Mouse (Mus musculus): Measurements from ENCODE around the gene Olfr732. TPM values are rescaled to one million over a fixed set of nuclear protein-coding genes. Genes with fewer than 3 reads are reported as not detected.

Olfr732 gene
- total RNA-seq (2021) = not detected in 2 replicates
- long read RNA-seq, experiment 1 = 0 reads
- long read RNA-seq, experiment 2 = 0 reads

- DNase-seq = no peak
These were observed at the start of gene Olfr732 for GRCm38 (mm10) chr14:50284106-50284505. Gene Olfr732 (minus strand): TSS chr14:50284206.

DNA sequence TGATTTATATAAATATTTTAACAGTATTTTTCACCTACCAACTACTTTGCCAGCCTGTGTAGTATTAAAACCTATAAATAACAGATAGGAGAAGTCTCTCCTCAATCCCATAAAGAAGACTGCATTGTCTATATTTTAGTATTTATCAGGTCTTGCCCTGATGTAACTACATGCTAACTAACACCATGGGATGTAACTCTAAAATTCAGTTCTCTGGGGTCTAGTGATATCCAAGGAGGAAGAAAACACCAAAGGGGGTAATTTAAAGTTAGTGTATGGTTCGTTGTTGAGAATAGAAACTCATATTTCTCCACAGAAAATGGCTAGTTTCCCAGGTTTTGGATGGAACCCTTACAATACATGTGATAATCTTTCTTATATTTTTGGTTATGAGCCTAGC lies 42.7 kb upstream of the Olfr732 start, which contains the start of gene Olfr734:
Gene Olfr734 (minus strand): TSS at position 101 of the 400 bp plus-strand sequence.
- no peak for DNase-seq

DNA sequence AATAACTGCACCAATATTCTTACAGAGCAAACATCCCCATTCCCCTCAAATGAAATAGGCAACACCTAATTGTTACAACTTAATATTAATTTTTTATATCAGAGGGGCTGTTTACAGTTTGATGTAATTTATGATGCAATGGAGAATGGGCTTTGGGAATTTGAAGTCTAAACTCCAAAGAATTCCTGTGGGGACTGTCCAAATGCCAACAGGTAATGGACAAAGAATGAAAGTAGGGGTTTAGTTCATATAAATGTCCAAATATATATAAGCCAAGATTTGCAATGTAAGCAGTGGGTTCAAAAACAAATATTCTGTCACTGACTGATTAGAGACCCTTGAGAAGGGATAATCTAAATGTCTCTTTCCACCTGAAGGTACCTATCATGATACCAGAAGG lies 17.4 kb upstream of the Olfr732 start, which contains the start of gene Olfr733:
Gene Olfr733 (minus strand): TSS at position 101 of the 400 bp plus-strand sequence.
- DNase-seq = no peak

GRCm38 (mm10) chr14:50241766-50242165 lies 42.2 kb downstream of the Olfr732 start, which contains the start of gene Olfr731:
Gene Olfr731 (minus strand): TSS chr14:50241866.
- no peak for DNase-seq

Other genes starting within 250 kb of the Olfr732 start
- gene Olfr725, start 243.8 kb downstream of the Olfr732 start, total RNA-seq (2021) = not detected in 2 replicates
- not detected in 2 replicates for gene Olfr726, start 193.3 kb downstream of the Olfr732 start, total RNA-seq (2021)
- gene Olfr727, start 161.0 kb downstream of the Olfr732 start, total RNA-seq (2021) = not detected in 2 replicates
- gene Olfr728, start 141.5 kb downstream of the Olfr732 start, total RNA-seq (2021) = not detected in 2 replicates
- not detected in 2 replicates for gene Olfr729, start 131.3 kb downstream of the Olfr732 start, total RNA-seq (2021)
- not detected in 2 replicates for gene Olfr730, start 96.0 kb downstream of the Olfr732 start, total RNA-seq (2021)
- gene Olfr731, start 42.3 kb downstream of the Olfr732 start, total RNA-seq (2021) = not detected in 2 replicates
- gene Olfr733, start 17.3 kb upstream of the Olfr732 start, total RNA-seq (2021) = not detected in 2 replicates
- gene Olfr734, start 42.6 kb upstream of the Olfr732 start, total RNA-seq (2021) = not detected in 2 replicates
- not detected in 2 replicates for gene Olfr735, start 64.7 kb upstream of the Olfr732 start, total RNA-seq (2021)
- 0.26 and 0.86 TPM in 2 replicates for gene Tlr11, start 73.7 kb upstream of the Olfr732 start, total RNA-seq (2021)
- gene Olfr736, start 97.0 kb upstream of the Olfr732 start, total RNA-seq (2021) = not detected in 2 replicates
- not detected in 2 replicates for gene Olfr738, start 123.4 kb upstream of the Olfr732 start, total RNA-seq (2021)
- gene Olfr739, start 134.4 kb upstream of the Olfr732 start, total RNA-seq (2021) = not detected in 2 replicates
- not detected in 2 replicates for gene Olfr740, start 161.3 kb upstream of the Olfr732 start, total RNA-seq (2021)
- not detected in 2 replicates for gene Olfr741, start 188.5 kb upstream of the Olfr732 start, total RNA-seq (2021)
- gene Olfr742, start 219.4 kb upstream of the Olfr732 start, total RNA-seq (2021) = not detected in 2 replicates
- gene Olfr743, start 237.6 kb upstream of the Olfr732 start, total RNA-seq (2021) = not detected in 2 replicates